Mouse (Mus musculus): Measurements from ENCODE around the gene Rom1. TPM values are rescaled to one million over a fixed set of nuclear protein-coding genes. Genes with fewer than 3 reads are reported as not detected.

Gene Rom1
- polyA plus RNA-seq, 1 experiment from 2014 or later, result 4.0 TPM

DNA sequence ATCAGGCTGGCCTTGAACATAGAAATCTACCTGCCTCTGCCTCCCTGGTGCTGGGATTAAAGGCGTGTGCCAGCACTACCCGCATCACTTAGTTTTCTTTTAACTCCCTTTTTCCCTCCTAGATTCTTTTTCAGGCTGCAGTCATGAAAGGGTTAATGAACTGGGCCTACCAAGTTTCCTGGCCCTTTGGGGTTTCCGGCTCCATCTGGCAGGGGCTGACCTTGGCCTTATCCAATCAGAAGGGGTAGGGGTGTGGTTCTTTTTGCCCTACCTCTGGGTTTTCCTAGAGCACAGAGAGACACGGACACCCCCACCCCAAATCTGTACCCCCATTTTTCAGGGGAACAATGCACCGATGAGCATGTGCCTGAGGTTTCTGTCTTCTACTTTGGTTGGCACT, 15.6 kb upstream of the Rom1 start:
- peaks cover 31% of the 10 kb centered on the region for H3K4me1 ChIP-seq (replicated peaks; ENCODE audit: control insufficient read depth, insufficient read depth, low read length)
- no peaks in the 10 kb centered on the region for H3K27me3 ChIP-seq (ENCODE audit: control insufficient read depth, insufficient read depth, low read depth, low read length)
- H3K4me3 ChIP-seq (ENCODE audit: low read length), result peak overlapping the region; percentile 28
- ATAC-seq (ENCODE audit: low read depth), result no peak
- peak overlapping the region; percentile 50 for H3K9ac ChIP-seq (ENCODE audit: low read length)
- no peak overlapping the region for H3K27ac ChIP-seq (ENCODE audit: low read length)
- H3K36me3 ChIP-seq (ENCODE audit: control insufficient read depth, insufficient read depth, low read length), result peaks cover 44% of the 10 kb centered on the region
- H3K4me2 ChIP-seq (ENCODE audit: low read depth, low read length), result peak overlapping the region; percentile 57
- no peaks in the 10 kb centered on the region for H3K9me3 ChIP-seq (ENCODE audit: control insufficient read depth, low read length)
- 15% methylated on average over 5 of the region's 5 CpGs for WGBS

DNA sequence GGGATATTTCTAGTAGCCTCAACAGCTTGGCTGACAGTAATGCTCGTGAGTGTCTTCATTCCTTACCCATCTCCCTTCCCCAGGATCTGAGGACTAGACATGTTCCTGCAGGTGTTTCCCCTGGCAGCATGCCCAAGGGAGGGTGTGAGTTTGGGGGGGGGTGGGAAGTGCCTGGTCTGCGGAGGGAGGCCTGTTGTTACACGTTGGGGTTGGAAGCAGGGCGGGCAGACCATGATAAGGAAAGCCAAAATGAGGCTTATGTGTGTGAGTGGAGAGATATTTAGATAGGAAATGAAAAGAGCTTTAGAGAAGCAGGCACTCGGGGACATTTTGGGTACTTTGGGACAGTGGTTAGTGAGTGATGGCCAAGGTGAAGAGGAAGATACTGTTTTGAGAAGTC, 14.9 kb upstream of the Rom1 start:
- H3K9me3 ChIP-seq (ENCODE audit: control insufficient read depth, low read length), result no peaks in the 10 kb centered on the region
- H3K4me2 ChIP-seq (ENCODE audit: low read depth, low read length), result peak overlapping the region; percentile 57
- H3K4me3 ChIP-seq (ENCODE audit: low read length), result peak overlapping the region; percentile 73
- H3K36me3 ChIP-seq (ENCODE audit: control insufficient read depth, insufficient read depth, low read length), result peaks cover 42% of the 10 kb centered on the region
- peak overlapping the region; percentile 47; the same call in 1 of the 2 replicates for H3K27ac ChIP-seq (ENCODE audit: low read length)
- no peaks in the 10 kb centered on the region for H3K27me3 ChIP-seq (ENCODE audit: control insufficient read depth, insufficient read depth, low read depth, low read length)
- ATAC-seq (ENCODE audit: low read depth), result no peak
- H3K4me1 ChIP-seq (replicated peaks; ENCODE audit: control insufficient read depth, insufficient read depth, low read length), result peaks cover 31% of the 10 kb centered on the region
- WGBS, result 22% methylated on average over 5 of the region's 5 CpGs
- H3K9ac ChIP-seq (ENCODE audit: low read length), result peak overlapping the region; percentile 92

DNA sequence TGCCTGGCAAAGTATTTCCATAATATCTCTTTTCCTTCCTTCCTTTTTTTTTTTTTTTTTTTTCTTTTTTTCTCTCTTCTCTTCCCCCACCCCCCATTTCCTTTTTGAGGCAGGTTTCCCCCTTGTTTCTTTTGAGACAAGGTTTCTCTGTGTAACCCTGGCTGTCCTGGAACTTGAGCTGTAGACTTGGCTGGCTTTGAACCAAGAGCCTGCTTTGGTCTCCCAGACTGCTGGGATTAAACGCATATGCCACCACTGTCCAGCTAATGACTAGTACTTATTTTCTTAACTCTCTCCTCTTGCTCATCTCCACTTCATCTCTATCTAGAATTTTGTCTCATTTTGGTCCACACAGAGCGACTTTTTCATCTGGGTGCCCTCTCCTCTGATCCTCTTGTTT, 13.9 kb upstream of the Rom1 start:
- peaks cover 37% of the 10 kb centered on the region for H3K36me3 ChIP-seq (ENCODE audit: control insufficient read depth, insufficient read depth, low read length)
- peak overlapping the region; percentile 92 for H3K9ac ChIP-seq (ENCODE audit: low read length)
- peak overlapping the region; percentile 14; the same call in 1 of the 2 replicates for H3K27ac ChIP-seq (ENCODE audit: low read length)
- peak overlapping the region; percentile 73 for H3K4me3 ChIP-seq (ENCODE audit: low read length)
- no peak for ATAC-seq (ENCODE audit: low read depth)
- 51% methylated on average over 2 of the region's 2 CpGs for WGBS
- no peaks in the 10 kb centered on the region for H3K9me3 ChIP-seq (ENCODE audit: control insufficient read depth, low read length)
- H3K4me2 ChIP-seq (ENCODE audit: low read depth, low read length), result peak overlapping the region; percentile 57
- H3K4me1 ChIP-seq (replicated peaks; ENCODE audit: control insufficient read depth, insufficient read depth, low read length), result peaks cover 31% of the 10 kb centered on the region
- no peaks in the 10 kb centered on the region for H3K27me3 ChIP-seq (ENCODE audit: control insufficient read depth, insufficient read depth, low read depth, low read length)

DNA sequence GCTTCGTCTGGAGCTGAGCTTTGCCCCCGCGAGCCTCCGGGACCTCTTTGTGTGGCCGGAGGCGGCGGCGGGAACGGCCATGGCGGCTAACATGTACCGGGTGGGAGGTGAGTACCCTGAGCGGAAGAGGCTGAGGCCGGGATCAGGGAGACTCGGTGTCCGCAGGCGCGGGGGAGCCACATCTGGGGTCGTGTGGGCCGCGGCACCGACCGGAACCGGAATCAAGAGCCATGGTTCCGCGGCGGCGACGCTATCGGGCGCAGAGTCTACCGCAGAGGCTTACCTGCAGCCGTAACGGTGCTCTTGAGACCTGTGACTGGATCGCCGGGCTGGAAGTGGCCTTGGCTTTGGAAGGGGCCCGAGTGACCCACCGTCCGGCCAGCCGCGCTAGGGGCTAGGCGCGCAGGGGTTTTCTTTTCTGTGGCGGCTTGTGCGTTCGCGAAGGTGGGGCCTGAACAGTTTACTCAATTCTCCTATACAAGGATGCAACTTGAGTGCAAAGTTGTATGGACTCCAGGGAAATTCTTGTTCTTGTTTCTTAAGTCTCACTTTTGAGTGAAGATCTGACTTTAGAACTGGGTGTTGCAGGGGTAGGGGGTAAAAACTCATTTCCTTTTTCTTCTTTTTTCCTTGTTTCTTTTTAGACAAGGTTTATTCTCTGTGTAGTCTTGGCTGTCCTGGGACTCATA, 13.3 kb upstream of the Rom1 start:
- peak overlapping the region; percentile 95 for H3K27ac ChIP-seq (ENCODE audit: low read length)
- H3K4me3 ChIP-seq (ENCODE audit: low read length), result peak overlapping the region; percentile 73
- H3K9ac ChIP-seq (ENCODE audit: low read length), result peak overlapping the region; percentile 92
- peak; percentile 62 for ATAC-seq (ENCODE audit: low read depth)
- peaks cover 34% of the 10 kb centered on the region for H3K36me3 ChIP-seq (ENCODE audit: control insufficient read depth, insufficient read depth, low read length)
- no peaks in the 10 kb centered on the region for H3K27me3 ChIP-seq (ENCODE audit: control insufficient read depth, insufficient read depth, low read depth, low read length)
- WGBS, result under 1% methylated on average over 46 of the region's 46 CpGs
- peaks cover 31% of the 10 kb centered on the region for H3K4me1 ChIP-seq (replicated peaks; ENCODE audit: control insufficient read depth, insufficient read depth, low read length)
- peak overlapping the region; percentile 57 for H3K4me2 ChIP-seq (ENCODE audit: low read depth, low read length)
- no peaks in the 10 kb centered on the region for H3K9me3 ChIP-seq (ENCODE audit: control insufficient read depth, low read length)

DNA sequence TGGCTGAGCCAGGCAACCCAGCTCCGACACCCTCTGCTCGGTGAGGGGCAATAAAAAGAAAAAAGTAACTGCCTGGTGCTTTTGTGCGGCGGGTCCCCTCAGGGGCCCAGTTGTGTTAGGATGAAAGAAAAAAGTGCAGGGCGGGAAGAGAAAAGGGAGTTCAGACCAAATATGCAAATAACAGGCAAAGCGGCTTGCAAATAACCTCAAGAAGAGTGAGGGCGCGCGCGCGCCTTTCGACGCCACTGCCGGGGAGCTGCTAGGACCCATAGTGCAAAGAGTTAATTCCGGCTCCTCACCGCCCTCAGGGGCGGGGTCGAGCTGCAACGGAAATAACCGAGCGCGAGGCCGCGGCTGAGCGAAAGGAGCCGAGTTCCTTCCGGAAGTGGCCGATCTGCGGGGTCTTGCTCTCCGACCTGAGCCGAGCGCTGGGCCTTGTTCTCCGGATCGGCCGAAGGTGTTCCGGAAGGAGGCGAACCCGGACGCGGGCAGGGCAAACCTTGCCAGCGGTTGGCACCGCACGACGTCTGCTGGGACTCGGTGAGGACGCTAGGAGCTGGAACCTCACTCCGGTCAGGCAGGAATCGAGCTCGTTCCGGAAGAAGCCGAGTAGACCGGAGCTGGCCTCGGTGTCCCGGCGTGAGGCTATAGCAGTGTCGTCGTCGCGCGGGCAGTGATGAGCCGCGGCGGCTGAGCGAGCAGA, 12.5 kb upstream of the Rom1 start, which contains the start of gene Mta2:
Gene Mta2, plus strand, starts transcription at position 361 of the 703 bp plus-strand sequence.
- ATAC-seq (ENCODE audit: low read depth), result peak; percentile 95
- Histone ChIP-seq H3K4me3 (ENCODE audit: low read length) (peak within 1 kb of the TSS; percentile 73), H3K27ac (ENCODE audit: low read length) (peak within 1 kb of the TSS; percentile 95), H3K9ac (ENCODE audit: low read length) (peak within 1 kb of the TSS; percentile 92), H3K36me3 (ENCODE audit: control insufficient read depth, insufficient read depth, low read length) (peaks cover 29% of the 10 kb centered on the region), H3K27me3 (ENCODE audit: control insufficient read depth, insufficient read depth, low read depth, low read length) (no peaks in the 10 kb centered on the region), H3K4me2 (ENCODE audit: low read depth, low read length) (peak within 1 kb of the TSS; percentile 57), H3K4me1 (replicated peaks; ENCODE audit: control insufficient read depth, insufficient read depth, low read length) (peaks cover 31% of the 10 kb centered on the region), H3K9me3 (ENCODE audit: control insufficient read depth, low read length) (no peaks in the 10 kb centered on the region)
- under 1% methylated on average over 64 of the region's 64 CpGs for WGBS

DNA sequence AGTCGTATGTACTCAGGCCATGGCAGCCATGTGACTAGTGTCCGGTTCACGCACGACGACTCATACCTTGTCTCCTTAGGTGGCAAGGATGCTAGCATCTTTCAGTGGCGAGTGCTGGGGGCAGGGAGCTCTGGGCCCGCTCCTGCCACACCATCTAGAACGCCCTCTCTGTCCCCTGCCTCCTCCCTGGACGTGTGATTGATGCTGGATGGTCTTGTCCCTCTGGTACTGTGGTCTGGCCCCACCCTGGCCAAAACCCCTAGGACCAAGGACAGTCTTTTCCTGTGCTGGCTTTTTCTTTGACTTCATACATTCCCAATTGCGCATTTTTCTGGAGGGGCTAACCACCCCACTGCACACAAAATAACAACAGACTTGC, 12.0 kb upstream of the Rom1 start:
- ATAC-seq (ENCODE audit: low read depth), result peak; percentile 15
- peak overlapping the region; percentile 58 for H3K9ac ChIP-seq (ENCODE audit: low read length)
- peaks cover 31% of the 10 kb centered on the region for H3K4me1 ChIP-seq (replicated peaks; ENCODE audit: control insufficient read depth, insufficient read depth, low read length)
- H3K36me3 ChIP-seq (ENCODE audit: control insufficient read depth, insufficient read depth, low read length), result peaks cover 24% of the 10 kb centered on the region
- H3K4me3 ChIP-seq (ENCODE audit: low read length), result peak overlapping the region; percentile 73
- H3K27me3 ChIP-seq (ENCODE audit: control insufficient read depth, insufficient read depth, low read depth, low read length), result no peaks in the 10 kb centered on the region
- WGBS, result 34% methylated on average over 10 of the region's 10 CpGs
- H3K4me2 ChIP-seq (ENCODE audit: low read depth, low read length), result peak overlapping the region; percentile 57
- H3K27ac ChIP-seq (ENCODE audit: low read length), result peak overlapping the region; percentile 51; the same call in 1 of the 2 replicates
- no peaks in the 10 kb centered on the region for H3K9me3 ChIP-seq (ENCODE audit: control insufficient read depth, low read length)

DNA sequence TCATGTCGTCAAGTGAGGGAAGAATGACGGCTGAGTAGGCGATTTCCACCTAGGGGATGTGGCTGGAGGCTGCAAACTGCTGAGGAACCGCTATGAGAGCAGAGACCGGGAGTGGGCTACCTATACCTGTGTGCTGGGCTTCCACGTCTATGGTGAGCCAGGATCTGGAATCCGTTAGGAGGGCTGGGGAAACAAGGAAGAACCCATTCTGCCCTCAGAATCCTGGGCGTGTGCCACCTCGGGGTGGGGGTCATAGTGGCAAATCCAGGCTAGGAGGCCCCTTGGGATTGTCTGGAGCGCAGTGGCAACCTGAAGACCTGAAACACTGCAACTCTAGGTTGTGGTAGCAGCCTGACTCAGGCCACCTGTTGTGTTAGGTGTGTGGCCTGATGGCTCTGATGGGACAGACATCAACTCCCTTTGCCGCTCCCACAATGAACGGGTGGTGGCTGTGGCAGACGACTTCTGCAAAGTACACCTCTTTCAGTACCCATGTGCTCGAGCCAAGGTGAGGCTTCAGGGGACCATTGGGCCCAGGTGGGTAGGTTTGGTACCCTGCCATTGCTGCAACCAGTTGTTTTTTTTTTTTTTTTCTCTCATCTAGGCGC, 11.5 kb upstream of the Rom1 start:
- 81% methylated on average over 15 of the region's 15 CpGs for WGBS
- Histone ChIP-seq H3K27ac (ENCODE audit: low read length) (no peak overlapping the region), H3K9me3 (ENCODE audit: control insufficient read depth, low read length) (no peaks in the 10 kb centered on the region)

DNA sequence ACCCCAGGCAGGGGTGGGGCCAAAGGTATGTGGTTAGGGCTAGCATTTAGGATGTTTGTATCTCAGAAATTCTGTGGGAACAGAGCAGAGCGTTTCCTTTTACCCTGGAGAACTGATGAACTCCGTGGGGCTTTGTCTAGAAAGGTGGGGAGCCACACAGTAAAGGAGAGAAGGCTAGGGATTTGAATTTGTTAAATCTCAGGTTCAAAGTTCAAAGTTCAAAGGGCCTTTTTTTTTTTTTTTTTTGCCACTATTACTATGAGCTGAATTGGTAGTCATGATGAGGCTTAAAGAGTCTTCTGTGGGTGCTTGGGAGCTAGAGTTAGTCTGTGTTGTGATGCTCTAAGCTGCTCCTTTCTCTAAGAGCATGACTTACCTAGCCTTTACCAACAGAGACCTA, 7.6 kb upstream of the Rom1 start:
- Histone ChIP-seq H3K4me1 (replicated peaks; ENCODE audit: control insufficient read depth, insufficient read depth, low read length) (peaks cover 7% of the 10 kb centered on the region), H3K4me3 (ENCODE audit: low read length) (no peak overlapping the region), H3K36me3 (ENCODE audit: control insufficient read depth, insufficient read depth, low read length) (peaks cover 25% of the 10 kb centered on the region), H3K4me2 (ENCODE audit: low read depth, low read length) (no peak overlapping the region), H3K9me3 (ENCODE audit: control insufficient read depth, low read length) (no peaks in the 10 kb centered on the region), H3K27me3 (ENCODE audit: control insufficient read depth, insufficient read depth, low read depth, low read length) (no peaks in the 10 kb centered on the region), H3K27ac (ENCODE audit: low read length) (no peak overlapping the region), H3K9ac (ENCODE audit: low read length) (no peak overlapping the region)
- ATAC-seq (ENCODE audit: low read depth), result no peak
- 85% methylated on average over 2 of the region's 2 CpGs for WGBS

More for the DNA sequence above, 11.5 kb upstream of the Rom1 start:
- no peak overlapping the region for H3K4me3 ChIP-seq (ENCODE audit: low read length)
- no peak overlapping the region for H3K4me2 ChIP-seq (ENCODE audit: low read depth, low read length)
- H3K4me1 ChIP-seq (replicated peaks; ENCODE audit: control insufficient read depth, insufficient read depth, low read length), result peaks cover 31% of the 10 kb centered on the region
- ATAC-seq (ENCODE audit: low read depth), result no peak
- peak overlapping the region; percentile 58 for H3K9ac ChIP-seq (ENCODE audit: low read length)
- no peaks in the 10 kb centered on the region for H3K27me3 ChIP-seq (ENCODE audit: control insufficient read depth, insufficient read depth, low read depth, low read length)
- H3K36me3 ChIP-seq (ENCODE audit: control insufficient read depth, insufficient read depth, low read length), result peaks cover 19% of the 10 kb centered on the region

DNA sequence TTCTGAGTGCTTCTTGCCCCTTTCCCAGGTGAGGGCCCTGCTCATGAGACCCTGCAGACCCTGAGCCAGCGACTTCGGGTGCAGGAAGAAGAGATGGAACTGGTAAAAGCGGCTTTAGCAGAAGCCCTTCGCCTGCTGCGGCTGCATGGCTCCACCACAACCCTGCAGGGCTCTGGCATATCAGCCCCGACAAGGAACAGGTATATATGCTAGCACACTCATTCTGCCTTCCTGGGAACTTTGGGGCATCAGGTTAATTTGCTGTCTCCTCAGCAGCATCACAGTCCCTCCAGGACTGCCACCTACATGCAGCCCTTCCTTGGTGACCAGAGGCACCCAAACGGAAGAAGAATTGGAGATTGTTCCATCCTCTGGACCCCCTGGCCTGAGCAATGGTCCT, 1.6 kb upstream of the Rom1 start:
- Histone ChIP-seq H3K4me2 (ENCODE audit: low read depth, low read length) (peak overlapping the region; percentile 81), H3K27me3 (ENCODE audit: control insufficient read depth, insufficient read depth, low read depth, low read length) (no peaks in the 10 kb centered on the region), H3K27ac (ENCODE audit: low read length) (no peak overlapping the region), H3K9ac (ENCODE audit: low read length) (peak overlapping the region; percentile 89), H3K9me3 (ENCODE audit: control insufficient read depth, low read length) (no peaks in the 10 kb centered on the region), H3K36me3 (ENCODE audit: control insufficient read depth, insufficient read depth, low read length) (peaks cover 24% of the 10 kb centered on the region), H3K4me3 (ENCODE audit: low read length) (peak overlapping the region; percentile 82), H3K4me1 (replicated peaks; ENCODE audit: control insufficient read depth, insufficient read depth, low read length) (peaks cover 9% of the 10 kb centered on the region)
- no peak for ATAC-seq (ENCODE audit: low read depth)
- WGBS, result 74% methylated on average over 7 of the region's 7 CpGs

Data from lung, embryonic 16.5 days (tissue).